Mouse (Mus musculus): ENCODE measurements around the gene Neurod4. TPM values are rescaled to one million over a fixed set of nuclear protein-coding genes. Genes with fewer than 3 reads are reported as not detected.

The Neurod4 gene
- 3.9 TPM for polyA plus RNA-seq (2014; fragmentation: Illumina TruSeq; extraction: RNeasy Lipid Tissue Mini Kit (QIAGEN cat#74804); ENCODE audit: low read depth, low replicate concordance)

DNA sequence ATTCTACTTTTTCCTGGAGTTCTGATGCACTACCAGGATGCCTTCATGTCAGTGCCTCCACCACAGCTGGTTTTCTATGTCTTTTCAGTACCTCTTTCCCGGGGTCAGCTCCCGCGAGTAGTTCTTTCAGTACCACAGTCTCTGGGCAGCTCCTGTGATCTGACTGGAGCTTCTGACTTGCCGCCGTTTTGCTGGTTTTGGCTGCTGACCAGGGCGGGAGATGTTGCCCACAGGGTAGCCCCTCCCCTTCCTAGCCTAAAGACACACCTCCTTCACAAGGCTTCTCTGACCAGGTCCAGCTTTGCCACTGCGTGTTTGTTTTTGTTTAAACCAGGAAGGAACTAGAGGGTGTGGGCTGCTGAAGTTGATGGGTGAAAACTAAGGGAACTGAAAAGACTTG, at the start of gene Neurod4:
Neurod4 (minus strand) TSS at position 175 of the 400 bp plus-strand sequence.

DNA sequence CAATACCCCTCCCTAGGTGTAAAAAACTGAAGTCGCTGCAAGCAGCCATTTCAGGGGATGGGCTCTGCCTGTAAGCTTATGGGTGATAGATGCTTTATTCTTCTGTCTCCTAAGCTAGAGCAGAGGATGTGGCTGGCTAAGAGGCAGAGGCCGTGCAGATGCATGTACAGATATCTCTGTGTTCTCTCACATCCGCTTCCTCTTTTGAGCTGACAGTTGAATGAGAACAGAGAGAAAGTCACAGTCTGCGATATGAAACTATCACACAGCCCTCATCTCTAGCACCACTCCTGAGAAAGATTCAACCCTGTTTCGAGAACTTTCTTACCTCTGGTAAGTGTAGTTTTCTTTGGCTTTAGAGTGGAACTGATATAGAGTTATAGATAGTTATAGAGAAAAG, 42.6 kb upstream of the Neurod4 start, which contains the start of gene Tespa1:
Tespa1 (plus strand) TSS at position 234 of the 400 bp plus-strand sequence.

Other genes with a start within 250 kb of the Neurod4 start
- not detected for gene Olfr821, start 249.9 kb downstream of the Neurod4 start, polyA plus RNA-seq (2014; fragmentation: Illumina TruSeq; extraction: RNeasy Lipid Tissue Mini Kit (QIAGEN cat#74804); ENCODE audit: low read depth, low replicate concordance)
- gene Olfr822, start 209.0 kb downstream of the Neurod4 start, polyA plus RNA-seq (2014; fragmentation: Illumina TruSeq; extraction: RNeasy Lipid Tissue Mini Kit (QIAGEN cat#74804); ENCODE audit: low read depth, low replicate concordance), result not detected
- gene Olfr823, start 164.9 kb downstream of the Neurod4 start, polyA plus RNA-seq (2014; fragmentation: Illumina TruSeq; extraction: RNeasy Lipid Tissue Mini Kit (QIAGEN cat#74804); ENCODE audit: low read depth, low replicate concordance), result not detected
- not detected for gene Olfr824, start 150.2 kb downstream of the Neurod4 start, polyA plus RNA-seq (2014; fragmentation: Illumina TruSeq; extraction: RNeasy Lipid Tissue Mini Kit (QIAGEN cat#74804); ENCODE audit: low read depth, low replicate concordance)
- not detected for gene Olfr825, start 113.5 kb downstream of the Neurod4 start, polyA plus RNA-seq (2014; fragmentation: Illumina TruSeq; extraction: RNeasy Lipid Tissue Mini Kit (QIAGEN cat#74804); ENCODE audit: low read depth, low replicate concordance)
- not detected for gene Olfr826, start 96.1 kb downstream of the Neurod4 start, polyA plus RNA-seq (2014; fragmentation: Illumina TruSeq; extraction: RNeasy Lipid Tissue Mini Kit (QIAGEN cat#74804); ENCODE audit: low read depth, low replicate concordance)
- not detected for gene Olfr827, start 65.8 kb downstream of the Neurod4 start, polyA plus RNA-seq (2014; fragmentation: Illumina TruSeq; extraction: RNeasy Lipid Tissue Mini Kit (QIAGEN cat#74804); ENCODE audit: low read depth, low replicate concordance)
- gene Tespa1, start 42.6 kb upstream of the Neurod4 start, polyA plus RNA-seq (2014; fragmentation: Illumina TruSeq; extraction: RNeasy Lipid Tissue Mini Kit (QIAGEN cat#74804); ENCODE audit: low read depth, low replicate concordance), result not detected
- not detected for gene Vmn2r84, start 114.1 kb upstream of the Neurod4 start, polyA plus RNA-seq (2014; fragmentation: Illumina TruSeq; extraction: RNeasy Lipid Tissue Mini Kit (QIAGEN cat#74804); ENCODE audit: low read depth, low replicate concordance)
- not detected for gene Vmn2r85, start 149.5 kb upstream of the Neurod4 start, polyA plus RNA-seq (2014; fragmentation: Illumina TruSeq; extraction: RNeasy Lipid Tissue Mini Kit (QIAGEN cat#74804); ENCODE audit: low read depth, low replicate concordance)
- gene Vmn2r86, start 175.8 kb upstream of the Neurod4 start, polyA plus RNA-seq (2014; fragmentation: Illumina TruSeq; extraction: RNeasy Lipid Tissue Mini Kit (QIAGEN cat#74804); ENCODE audit: low read depth, low replicate concordance), result not detected
- gene Vmn2r87, start 217.2 kb upstream of the Neurod4 start, polyA plus RNA-seq (2014; fragmentation: Illumina TruSeq; extraction: RNeasy Lipid Tissue Mini Kit (QIAGEN cat#74804); ENCODE audit: low read depth, low replicate concordance), result not detected